Mouse (Mus musculus) embryonic stem cell, embryonic (primary cell): Measurements from ENCODE around the gene Zfp383.

ENCODE experiments used
- CTCF ChIA-PET, 4 experiments: fragments of 300-600 bp in 2 of 4; fragments of 350-600 bp in 2 of 4; sonication (Branson Sonifier 250); formaldehyde crosslinking; loops; one replicate each; lab custom pipeline; 2022; ENCODE audit warnings: inconsistent platforms in 2 of 4; lab: Charles Lee
- POLR2A ChIA-PET, 4 experiments: fragments of 300-600 bp in 2 of 4; fragments of 350-600 bp in 2 of 4; sonication (Branson Sonifier 250); formaldehyde crosslinking; loops; one replicate each; lab custom pipeline; 2022; ENCODE audit warnings: antibody characterized with exemption in 4 of 4, inconsistent platforms in 1 of 4; lab: Charles Lee

Zfp383 gene

DNA sequence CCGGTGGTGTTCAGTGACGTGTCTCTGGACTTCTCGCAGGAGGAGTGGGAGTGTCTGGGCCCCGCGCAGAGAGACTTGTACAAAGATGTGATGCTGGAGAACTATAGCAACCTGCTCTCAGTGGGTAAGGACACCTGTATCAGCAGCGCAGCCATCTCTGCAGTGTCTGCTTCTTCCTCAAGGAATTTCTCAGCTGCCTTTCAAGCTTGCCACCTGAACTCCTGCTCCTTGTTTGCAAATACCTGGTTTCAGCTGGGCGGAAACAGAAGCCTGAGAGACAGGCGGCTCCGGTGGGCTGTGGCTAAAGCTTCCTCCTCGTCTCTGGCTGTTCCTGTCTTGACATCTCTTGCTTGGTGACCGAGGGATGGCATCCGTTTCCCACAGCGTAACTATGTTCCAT lies 4.1 kb downstream of the Zfp383 start:
- POLR2A ChIA-PET, result interaction anchor here in 3 of 4 experiments (0.6 to 3.2 kb wide), 18 partner anchors 8 to 1717 kb away, joined by 3 to 13 read pairs (median 4); partner anchors contain the start of gene Zfp420 (in 1 of the 3)
- CTCF ChIA-PET, result interaction anchor here in 1 of 4 experiments (0.7 to 1.0 kb wide), 2 partner anchors 32 to 72 kb away, joined by 3 read pairs; partner anchors contain the start of gene Zfp568

DNA sequence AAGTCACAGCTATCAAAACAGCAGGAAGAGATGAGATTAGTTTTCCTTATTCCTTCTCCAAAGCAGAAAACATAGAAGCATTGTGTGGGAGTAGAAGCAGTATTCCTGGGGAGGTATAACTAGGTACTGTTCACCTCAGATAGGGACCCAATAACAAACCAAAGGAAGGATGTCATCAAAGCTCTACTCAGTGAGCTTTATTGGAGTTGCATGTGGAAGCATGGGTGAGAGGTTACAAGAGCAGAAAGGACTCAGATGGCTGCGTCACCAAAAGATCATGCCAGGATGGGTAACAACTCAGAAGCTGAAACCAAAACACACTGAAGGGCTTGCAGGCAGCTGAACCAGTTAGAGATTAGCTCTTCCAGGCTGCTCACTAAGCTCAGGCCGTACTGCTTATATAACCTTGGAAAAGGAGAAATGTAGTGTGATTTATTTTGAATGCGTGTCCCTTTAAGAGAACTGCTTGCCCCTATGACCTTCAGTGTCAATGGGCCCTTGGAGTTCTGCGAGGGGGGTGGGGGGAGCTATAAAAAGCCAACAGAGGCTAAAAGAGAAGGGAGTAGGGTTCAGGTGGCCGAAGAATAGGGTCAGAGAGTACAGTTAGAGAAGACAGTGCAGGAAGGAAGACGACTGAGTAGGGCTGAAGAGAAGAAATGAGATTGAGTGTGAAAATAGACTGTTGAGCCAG lies 9.5 kb downstream of the Zfp383 start:
- ChIA-PET POLR2A (interaction anchor here (0.7 to 9.4 kb wide), 22 partner anchors 9 to 237 kb away, joined by 3 to 76 read pairs (median 4); partner anchors contain the start of genes Zfp27 (in 3 of the 4) and Zfp383 (in 2 of the 4)), CTCF (interaction anchor here in 3 of 4 experiments (0.6 to 1.1 kb wide), 3 partner anchors 9 to 14 kb away, joined by 3 to 4 read pairs (median 3); partner anchors contain the start of gene Zfp383 (in 1 of the 3))

DNA sequence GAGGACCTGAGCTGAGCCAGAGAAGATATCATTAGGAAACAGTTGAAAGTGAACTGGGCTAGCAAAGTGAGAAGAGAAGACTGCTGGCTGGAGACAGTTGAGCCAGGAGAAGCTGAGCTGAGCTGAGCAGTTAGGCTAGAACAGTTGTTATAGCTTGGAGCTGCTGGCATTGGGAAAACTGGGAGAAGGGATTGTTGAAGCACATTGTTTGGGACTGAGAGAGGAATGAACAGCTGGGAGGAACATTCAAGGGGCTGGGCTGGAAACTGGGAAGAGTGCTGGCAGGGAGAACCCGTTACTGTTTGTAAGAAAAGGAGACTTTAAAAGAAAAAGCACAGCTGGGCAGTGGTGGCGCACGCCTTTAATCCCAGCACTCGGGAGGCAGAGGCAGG lies 10.0 kb downstream of the Zfp383 start:
- ChIA-PET POLR2A (interaction anchor here in 3 of 4 experiments (0.7 to 9.4 kb wide), 17 partner anchors 8 to 68 kb away, joined by 3 to 76 read pairs (median 3); partner anchors contain the start of genes Zfp27 (in 3 of the 3), Zfp383 (in 2 of the 3), Zfp420 (in 1 of the 3) and Zfp568 (in 1 of the 3)), CTCF (interaction anchor here in 1 of 4 experiments (1.1 kb wide), 1 partner anchor 10 kb away, joined by 3 read pairs; the partner anchor contains the start of gene Zfp383)

DNA sequence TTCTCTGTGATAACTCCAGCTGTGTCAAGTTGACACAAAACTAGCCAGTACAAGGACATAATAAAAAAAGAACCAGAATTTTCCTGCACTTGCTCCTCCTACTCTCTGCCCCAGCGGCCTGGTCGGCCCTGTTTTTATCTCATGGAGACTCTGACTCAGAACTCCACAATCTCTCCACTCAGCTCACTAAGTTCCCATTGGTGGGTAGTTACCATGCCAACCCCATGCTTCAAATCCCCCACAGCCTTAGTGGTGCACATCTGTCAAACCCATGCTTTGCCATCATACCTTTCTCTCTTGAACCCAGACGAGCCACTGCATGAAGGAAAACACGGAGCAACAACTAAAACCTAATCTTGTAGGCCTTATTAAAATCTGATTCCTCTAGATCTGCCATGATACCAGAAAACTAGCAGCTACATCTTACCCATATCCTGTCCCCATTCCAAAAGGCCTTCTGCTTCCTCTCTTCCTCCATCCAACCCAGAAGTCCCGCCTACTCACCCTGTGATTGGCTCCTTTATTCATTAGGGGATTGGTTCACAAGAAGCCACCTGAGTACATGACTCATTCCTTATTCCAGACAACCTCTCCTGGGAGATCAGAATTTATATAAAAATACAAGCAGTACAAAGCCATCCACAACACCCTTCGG lies 13.5 kb downstream of the Zfp383 start:
- ChIA-PET CTCF (no interaction called here), POLR2A (interaction anchor here in 2 of 4 experiments (0.6 to 9.4 kb wide), 20 partner anchors 9 to 239 kb away, joined by 3 to 76 read pairs (median 4); partner anchors contain the start of genes Zfp383 (in 2 of the 2) and Zfp27 (in 1 of the 2))

DNA sequence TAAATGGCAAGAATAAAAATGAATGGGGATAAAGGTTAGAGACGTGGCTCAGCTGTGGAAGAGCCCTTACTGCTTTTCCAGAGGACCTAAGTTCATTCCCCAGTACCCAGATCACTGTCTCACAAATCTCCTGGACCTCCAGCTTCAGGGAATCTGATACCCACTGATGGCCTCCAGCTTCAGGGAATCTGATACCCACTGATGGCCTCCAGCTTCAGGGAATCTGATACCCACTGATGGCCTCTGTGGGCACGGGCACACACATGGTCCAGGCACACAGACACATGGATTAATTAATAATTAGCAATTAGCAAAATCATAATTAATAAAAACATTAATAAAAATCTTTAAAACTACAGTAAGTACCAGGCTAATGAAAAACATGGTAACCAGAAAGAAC lies 14.8 kb downstream of the Zfp383 start:
- ChIA-PET CTCF (interaction anchor here in 3 of 4 experiments (0.6 kb wide), 3 partner anchors 10 to 382 kb away, joined by 3 to 5 read pairs (median 3); no protein-coding TSS in a partner anchor), POLR2A (interaction anchor here in 3 of 4 experiments (1.0 to 9.4 kb wide), 21 partner anchors 8 to 158 kb away, joined by 3 to 76 read pairs (median 4); partner anchors contain the start of genes Zfp383 (in 2 of the 3) and Zfp27 (in 1 of the 3))

DNA sequence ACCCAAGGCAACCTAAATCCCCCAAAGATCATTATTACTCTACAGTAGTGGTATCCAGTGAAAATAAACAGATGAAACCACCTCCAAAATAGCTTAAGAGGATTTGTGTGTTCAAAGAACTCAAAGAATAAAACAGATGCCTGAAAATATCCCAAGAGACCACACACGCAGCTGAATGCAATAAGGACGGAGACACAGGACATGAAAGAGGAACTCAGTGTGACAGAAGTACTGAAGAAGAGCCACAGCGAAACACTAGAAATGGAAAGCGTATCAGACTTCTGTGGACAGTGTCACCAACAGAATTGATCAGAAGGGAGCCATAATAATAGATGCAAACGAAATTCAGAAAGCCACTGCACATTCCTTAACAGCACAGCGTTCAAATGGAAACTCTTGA lies 30.8 kb downstream of the Zfp383 start:
- ChIA-PET CTCF (no interaction called here), POLR2A (interaction anchor here in 1 of 4 experiments (0.6 kb wide), 1 partner anchor 32 kb away, joined by 4 read pairs; no protein-coding TSS in a partner anchor)

DNA sequence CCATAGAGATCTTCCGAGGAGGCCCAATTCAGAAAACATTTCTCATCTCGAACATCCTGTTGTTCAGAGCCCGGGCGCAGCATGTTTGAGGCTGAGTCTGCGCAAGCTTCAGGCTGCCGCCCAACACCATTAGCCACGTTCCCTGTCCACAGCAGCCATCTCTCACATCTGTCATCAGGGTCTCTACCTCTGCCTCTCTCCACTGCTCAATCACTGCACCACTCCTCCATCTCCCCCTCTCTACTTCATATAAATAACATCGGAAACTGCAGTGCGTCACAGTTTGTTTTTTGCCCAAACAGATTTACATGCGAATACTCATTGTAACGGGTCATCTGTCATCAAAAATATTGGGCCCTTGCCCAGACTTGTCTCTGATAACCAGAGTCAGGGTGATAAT lies 33.0 kb downstream of the Zfp383 start:
- POLR2A ChIA-PET, result interaction anchor here in 3 of 4 experiments (0.6 to 7.3 kb wide), 18 partner anchors 10 to 741 kb away, joined by 3 to 88 read pairs (median 10); partner anchors contain the start of genes Zfp568 (in 3 of the 3), Zfp383 (in 2 of the 3), Zfp27 (in 1 of the 3) and Zfp30 (in 1 of the 3)
- CTCF ChIA-PET, result interaction anchor here in 3 of 4 experiments (0.6 to 1.5 kb wide), 4 partner anchors 10 to 124 kb away, joined by 3 to 7 read pairs (median 4); no protein-coding TSS in a partner anchor

DNA sequence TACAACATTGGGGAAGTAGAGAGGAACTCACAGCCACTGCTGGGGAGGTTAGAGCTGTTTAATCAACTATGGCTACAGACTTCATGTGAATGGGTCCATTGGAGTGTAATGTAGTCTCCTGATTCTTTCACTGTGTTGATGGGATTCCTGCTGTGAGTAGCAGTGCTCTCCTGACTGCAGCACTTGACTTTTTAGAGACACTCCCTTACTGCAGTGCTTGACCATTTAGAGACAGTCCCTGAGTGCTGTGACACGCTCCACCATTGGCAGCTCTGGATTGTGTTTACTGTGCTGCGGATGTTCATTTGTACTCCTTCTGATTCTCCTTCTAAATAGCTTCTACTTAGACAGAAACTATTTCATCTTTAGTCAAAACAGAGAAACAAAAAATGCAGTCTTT lies 34.7 kb downstream of the Zfp383 start:
- CTCF ChIA-PET, result interaction anchor here in 2 of 4 experiments (0.7 to 1.5 kb wide), 4 partner anchors 10 to 83 kb away, joined by 3 to 5 read pairs (median 4); partner anchors contain the start of gene Zfp420 (in 1 of the 2)
- POLR2A ChIA-PET, result interaction anchor here (0.5 to 7.3 kb wide), 46 partner anchors 11 to 421 kb away, joined by 3 to 88 read pairs (median 6); partner anchors contain the start of genes Zfp27 (in 2 of the 4), Zfp383 (in 2 of the 4), Zfp568 (in 2 of the 4) and Thap8 (in 1 of the 4)

DNA sequence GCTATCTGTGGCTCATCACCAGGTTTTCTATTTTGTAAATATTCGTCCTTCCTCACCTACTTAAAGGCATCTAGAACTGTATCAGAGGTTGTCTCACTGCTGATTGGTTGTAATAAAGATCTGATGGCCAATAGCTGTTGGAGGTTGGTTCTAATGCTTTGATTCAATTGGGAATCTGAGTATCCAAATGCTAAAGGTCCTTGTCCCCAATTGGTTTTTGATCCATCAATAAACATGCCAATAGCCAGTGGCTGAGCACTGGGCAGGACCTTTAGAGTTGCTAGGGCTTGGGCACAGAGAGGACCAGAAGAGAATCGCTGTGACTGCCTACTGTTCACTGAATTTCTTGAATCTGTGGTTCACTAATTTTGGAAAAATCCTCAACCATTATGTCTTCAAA lies 35.7 kb downstream of the Zfp383 start:
- ChIA-PET CTCF (interaction anchor here in 3 of 4 experiments (0.5 to 1.5 kb wide), 7 partner anchors 13 to 701 kb away, joined by 3 to 5 read pairs (median 3); partner anchors contain the start of gene Zfp420 (in 1 of the 3)), POLR2A (interaction anchor here (0.5 to 7.3 kb wide), 64 partner anchors 8 to 962 kb away, joined by 3 to 88 read pairs (median 5); partner anchors contain the start of genes Zfp568 (in 3 of the 4), Zfp27 (in 2 of the 4), Zfp383 (in 2 of the 4) and Eif3k (in 1 of the 4))

DNA sequence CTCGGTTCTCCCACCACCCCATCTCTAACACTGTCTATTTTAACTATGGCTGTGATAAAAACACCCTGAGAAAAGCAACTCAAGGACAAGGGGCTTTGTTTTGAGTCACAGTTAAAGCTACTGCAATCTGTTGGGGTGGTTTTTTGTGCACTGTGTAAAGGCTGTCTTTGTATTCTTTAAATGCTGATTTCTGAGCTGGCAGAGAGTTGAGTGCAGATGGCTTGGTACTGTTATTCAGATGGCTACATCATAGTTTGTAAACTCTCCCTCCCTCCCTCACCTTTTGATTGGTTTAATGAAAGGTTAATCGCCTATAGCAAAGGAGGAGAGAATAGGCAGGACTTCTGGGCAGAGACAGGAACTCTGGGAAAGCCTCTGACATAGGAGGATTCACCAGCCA lies 36.2 kb downstream of the Zfp383 start:
- ChIA-PET CTCF (interaction anchor here in 2 of 4 experiments (0.5 to 1.5 kb wide), 7 partner anchors 13 to 501 kb away, joined by 3 to 5 read pairs (median 3); partner anchors contain the start of gene Zfp420 (in 1 of the 2)), POLR2A (interaction anchor here (0.5 to 7.3 kb wide), 68 partner anchors 9 to 1134 kb away, joined by 3 to 88 read pairs (median 4); partner anchors contain the start of genes Zfp568 (in 3 of the 4), Zfp27 (in 2 of the 4), Zfp383 (in 2 of the 4) and Eif3k (in 1 of the 4))

DNA sequence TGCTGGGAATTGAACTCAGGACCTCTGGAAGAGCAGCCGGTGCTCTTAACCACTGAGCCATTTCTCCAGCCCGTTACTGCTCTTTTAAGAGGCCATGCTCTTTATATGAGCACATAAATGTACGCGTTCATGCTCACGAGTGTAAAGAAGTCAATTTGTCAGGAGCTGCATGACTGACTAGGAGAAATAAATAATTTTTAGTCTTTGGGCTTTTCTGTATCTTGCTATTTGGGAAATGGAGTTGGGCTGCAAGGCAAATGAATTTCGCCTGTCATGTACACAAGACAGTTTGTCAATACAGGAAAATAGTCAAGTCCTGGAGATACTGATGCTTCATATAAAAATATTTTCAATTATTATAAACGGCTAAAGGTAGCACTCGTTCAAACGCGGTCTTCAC lies 45.1 kb downstream of the Zfp383 start:
- CTCF ChIA-PET, result no interaction called here
- POLR2A ChIA-PET, result interaction anchor here in 2 of 4 experiments (1.0 to 1.4 kb wide), 5 partner anchors 9 to 71 kb away, joined by 3 to 8 read pairs (median 5); partner anchors contain the start of gene Zfp568 (in 2 of the 2)

DNA sequence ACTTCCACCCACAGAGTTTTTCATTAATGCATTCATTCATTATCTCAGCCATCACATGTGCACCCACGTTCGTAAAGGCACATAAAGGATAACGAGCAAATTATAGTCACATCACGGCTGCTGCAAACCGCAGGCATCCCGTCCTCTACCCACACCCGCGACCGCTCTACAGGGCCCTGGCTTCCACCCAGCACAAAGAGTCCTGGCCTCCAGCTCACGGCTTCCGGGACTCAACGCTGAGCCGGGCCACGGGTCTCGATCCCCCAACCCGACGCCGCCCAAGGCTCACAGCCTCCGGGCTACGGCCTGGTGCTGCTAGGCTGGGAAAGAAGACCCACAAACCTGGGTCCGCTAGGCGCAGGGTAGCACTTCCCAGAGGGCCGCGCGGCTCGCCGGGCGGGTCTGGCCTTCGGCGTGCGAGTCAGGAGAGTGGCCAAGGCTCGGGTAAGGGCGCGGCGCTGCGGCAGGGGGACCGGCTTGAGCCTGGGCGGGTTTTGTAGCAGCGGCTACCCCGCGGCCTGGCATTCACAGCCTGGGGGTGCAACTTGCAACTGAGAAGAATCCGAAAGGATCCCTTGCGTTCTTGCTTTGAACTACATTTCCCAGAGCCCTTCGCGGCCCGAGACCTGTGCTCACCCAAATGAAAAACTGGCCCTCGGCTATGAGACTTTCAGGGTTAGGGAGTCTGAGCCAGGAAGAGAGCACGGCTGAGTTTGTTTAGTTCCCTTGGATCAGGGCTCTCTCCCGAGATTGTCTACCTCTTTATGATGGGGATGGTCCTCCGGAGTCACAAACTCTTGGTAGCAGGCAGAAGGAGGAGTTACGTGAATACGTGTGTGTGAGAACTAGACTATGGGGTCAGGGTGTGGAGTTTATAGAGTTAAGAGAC lies 45.7 kb downstream of the Zfp383 start, which contains the start of gene Zfp74:
Gene Zfp74, minus strand, starts transcription at position 577 of the 889 bp plus-strand sequence.
- ChIA-PET POLR2A (interaction anchor here in 2 of 4 experiments (1.0 to 1.4 kb wide), 5 partner anchors 9 to 70 kb away, joined by 3 to 8 read pairs (median 5); partner anchors contain the start of gene Zfp568 (in 2 of the 2)), CTCF (no interaction called here)

DNA sequence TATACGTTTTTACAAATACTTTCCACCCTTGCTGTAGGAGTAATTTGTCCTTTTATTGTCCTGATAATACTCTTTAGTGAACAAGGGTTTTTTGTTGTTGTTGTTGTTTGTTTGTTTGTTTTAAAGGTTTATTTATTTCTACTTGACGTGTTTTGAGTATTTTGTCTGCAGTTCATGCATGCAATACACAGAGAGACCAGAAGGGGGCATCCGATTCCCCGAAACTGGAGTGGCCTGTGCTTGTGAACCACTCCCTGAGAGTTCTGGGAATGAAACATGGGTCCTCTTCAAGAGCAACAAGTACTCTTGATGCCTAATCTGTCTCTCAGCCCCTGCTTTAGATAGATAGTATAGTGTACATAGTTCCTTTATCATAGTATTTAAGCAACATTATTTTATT lies 46.7 kb downstream of the Zfp383 start:
- POLR2A ChIA-PET, result interaction anchor here in 3 of 4 experiments (2.3 to 9.3 kb wide), 3 partner anchors 12 to 29 kb away, joined by 9 to 144 read pairs (median 12); partner anchors contain the start of gene Zfp568 (in 2 of the 3)
- CTCF ChIA-PET, result no interaction called here

DNA sequence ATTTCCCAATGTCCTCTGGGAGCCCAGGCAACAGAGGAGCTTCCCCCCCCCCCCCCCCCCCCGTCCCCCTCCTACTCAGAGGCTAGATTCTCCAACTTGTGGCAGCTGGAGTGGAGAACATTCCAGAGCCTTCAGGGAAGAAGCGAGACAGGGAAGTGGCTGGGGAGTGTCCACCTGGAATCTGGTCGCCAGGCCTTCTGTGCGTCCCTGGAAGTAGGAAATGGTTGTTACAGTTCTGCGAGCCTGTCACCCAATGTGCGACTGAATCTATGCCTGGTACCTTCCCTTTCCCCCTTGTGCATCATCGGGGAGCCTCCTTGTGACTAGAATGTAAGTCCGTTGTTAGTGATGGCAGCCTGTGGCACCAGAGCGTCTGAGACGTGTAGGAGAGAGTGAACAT lies 48.2 kb downstream of the Zfp383 start:
- POLR2A ChIA-PET, result interaction anchor here in 3 of 4 experiments (0.5 to 9.3 kb wide), 15 partner anchors 12 to 108 kb away, joined by 3 to 144 read pairs (median 5); partner anchors contain the start of genes Zfp568 (in 3 of the 3) and Zfp383 (in 1 of the 3)

DNA sequence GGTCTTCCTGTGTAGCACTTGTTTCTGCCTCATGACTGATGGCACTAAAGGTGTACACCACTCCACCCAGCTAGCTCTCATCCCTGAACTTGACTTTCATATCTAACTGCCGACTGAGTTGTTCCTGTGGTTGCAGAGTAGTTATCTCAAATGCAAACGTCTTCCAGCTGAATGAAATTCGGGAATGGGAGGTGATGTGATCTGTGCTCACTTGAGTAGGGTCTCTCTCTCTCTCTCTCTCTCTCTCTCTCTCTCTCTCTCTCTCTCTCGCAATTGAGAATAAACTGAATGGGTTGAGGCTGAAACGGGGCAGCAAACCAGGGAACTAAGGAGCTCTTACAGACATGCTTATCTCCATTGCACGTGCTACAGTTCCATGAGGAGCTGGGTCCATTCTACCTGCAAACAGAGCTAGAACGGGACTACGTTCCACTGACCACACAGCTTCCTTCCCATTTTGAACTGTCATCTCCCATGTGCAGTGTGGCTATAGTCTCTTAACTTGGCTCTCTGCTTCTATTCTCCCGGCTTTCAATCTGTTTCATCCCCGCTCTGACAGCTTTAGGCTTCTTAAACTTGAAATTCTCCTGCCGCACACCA lies 50.2 kb downstream of the Zfp383 start:
- CTCF ChIA-PET, result interaction anchor here (0.6 to 1.4 kb wide), 20 partner anchors 10 to 838 kb away, joined by 3 to 9 read pairs (median 3); no protein-coding TSS in a partner anchor
- POLR2A ChIA-PET, result interaction anchor here in 3 of 4 experiments (0.6 to 9.3 kb wide), 13 partner anchors 12 to 746 kb away, joined by 3 to 144 read pairs (median 4); partner anchors contain the start of genes Zfp568 (in 2 of the 3) and Zfp383 (in 1 of the 3)

More for the DNA sequence above, 48.2 kb downstream of the Zfp383 start:
- CTCF ChIA-PET, result interaction anchor here in 3 of 4 experiments (0.6 to 1.7 kb wide), 12 partner anchors 13 to 1090 kb away, joined by 3 to 7 read pairs (median 3); partner anchors contain the start of genes Gm26920 (in 1 of the 3) and Zfp566 (in 1 of the 3)
